Mouse (Mus musculus) embryonic facial prominence, embryonic 12.5 days (tissue): ENCODE data around the gene Ndn. TPM values are rescaled to one million over a fixed set of nuclear protein-coding genes. Genes with fewer than 3 reads are reported as not detected.

ENCODE experiments used
- ATAC-seq: fragments of 200-750 bp; cut with Nextera tagmentation; 2 replicates; pipeline ENCODE4 v1.8.0; 2017; ENCODE audit not compliant: insufficient number of reproducible peaks, insufficient read depth, low FRiP score, low TSS enrichment
- H3K27ac ChIP-seq: fragments of 300-500 bp; sonication (generic); 2 replicates; pipeline ENCODE4 v1.5.1; 2016; ENCODE audit warnings: mild to moderate bottlenecking
- H3K27me3 ChIP-seq: fragments of 300-500 bp; sonication (generic); 2 replicates; pipeline ENCODE4 v1.6.1; 2016; ENCODE audit warnings: mild to moderate bottlenecking, moderate library complexity
- H3K36me3 ChIP-seq: fragments of 300-500 bp; sonication (generic); 2 replicates; pipeline ENCODE4 v1.6.1; 2016; ENCODE audit warnings: mild to moderate bottlenecking
- H3K4me1 ChIP-seq: fragments of 300-500 bp; sonication (generic); 2 replicates; pipeline ENCODE4 v1.6.1; 2016
- H3K4me2 ChIP-seq: fragments of 300-500 bp; sonication (generic); replicated peaks from 2 replicates; pipeline ENCODE4 v1.6.1; 2016; ENCODE audit warnings: mild to moderate bottlenecking, moderate library complexity
- H3K4me3 ChIP-seq: fragments of 300-500 bp; sonication (generic); 2 replicates; pipeline ENCODE4 v1.5.1; 2016; ENCODE audit warnings: mild to moderate bottlenecking
- H3K9ac ChIP-seq: fragments of 300-500 bp; sonication (generic); 2 replicates; pipeline ENCODE4 v1.6.1; 2016; ENCODE audit warnings: mild to moderate bottlenecking, moderate library complexity
- H3K9me3 ChIP-seq: fragments of 300-500 bp; sonication (generic); 2 replicates; pipeline ENCODE4 v1.6.1; 2016; ENCODE audit warnings: mild to moderate bottlenecking, moderate library complexity
- WGBS: fragments of 180-500 bp; shearing (Covaris S2); methylation state at CpG from one replicate; pipeline ENCODE4 v1.1.7; 2016; 5-methylcytosine and 5-hydroxymethylcytosine counted together
- polyA plus RNA-seq: library from polyadenylated mRNA; unstranded; fragments of >200 nt; fragmentation: Nextera tagmentation; extraction: Ambion mirVana; gene quantifications from 2 replicates; pipeline ENCODE4 v1.2.1, GENCODE M21; 2016

Gene Ndn
- polyA plus RNA-seq, 1 experiment from 2014 or later, result 120 TPM

DNA sequence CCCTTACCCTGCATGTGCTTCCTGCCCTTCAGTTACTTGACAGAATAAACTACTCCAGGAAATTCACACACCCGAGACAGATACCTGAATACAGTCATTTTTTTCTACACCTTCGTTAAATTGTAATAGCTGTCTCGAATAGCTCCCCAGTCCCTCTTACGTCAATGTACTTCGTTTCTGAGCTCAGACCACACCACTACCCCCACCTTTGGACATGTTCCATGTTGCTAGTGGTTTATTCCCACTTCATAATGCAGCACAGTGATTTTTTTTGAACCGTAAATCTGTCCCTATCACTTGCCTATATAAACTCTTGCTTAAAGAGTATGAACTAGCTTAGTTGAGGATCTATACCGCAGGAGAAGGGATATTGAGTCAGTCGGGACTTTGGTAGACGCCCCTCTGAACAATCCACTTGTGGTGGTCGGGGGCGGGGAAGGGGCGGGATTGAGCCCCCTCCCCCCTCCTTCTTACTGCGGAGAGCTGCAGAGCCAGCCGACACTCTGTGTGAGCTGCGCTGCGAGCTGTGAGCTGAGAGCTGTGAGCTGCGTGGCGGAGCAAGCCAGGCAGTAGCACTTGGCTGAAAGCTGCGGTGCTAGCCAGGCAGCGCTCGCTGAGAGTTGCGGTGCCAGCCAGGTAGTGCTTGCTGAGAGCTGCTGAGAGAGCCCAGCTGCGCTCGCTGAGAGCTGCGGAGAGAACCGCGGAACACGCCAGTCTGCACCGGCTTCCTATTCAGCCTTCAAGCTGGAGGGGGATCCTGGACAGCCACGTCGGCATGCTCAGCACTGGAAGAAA is 30.3 kb downstream of the Ndn start, which contains the start of gene Magel2:
TSS of gene Magel2 (plus strand) at position 501 of the 795 bp plus-strand sequence.
- ATAC-seq, result peak; percentile 92
- WGBS, result 19% methylated on average over 31 of the region's 31 CpGs

DNA sequence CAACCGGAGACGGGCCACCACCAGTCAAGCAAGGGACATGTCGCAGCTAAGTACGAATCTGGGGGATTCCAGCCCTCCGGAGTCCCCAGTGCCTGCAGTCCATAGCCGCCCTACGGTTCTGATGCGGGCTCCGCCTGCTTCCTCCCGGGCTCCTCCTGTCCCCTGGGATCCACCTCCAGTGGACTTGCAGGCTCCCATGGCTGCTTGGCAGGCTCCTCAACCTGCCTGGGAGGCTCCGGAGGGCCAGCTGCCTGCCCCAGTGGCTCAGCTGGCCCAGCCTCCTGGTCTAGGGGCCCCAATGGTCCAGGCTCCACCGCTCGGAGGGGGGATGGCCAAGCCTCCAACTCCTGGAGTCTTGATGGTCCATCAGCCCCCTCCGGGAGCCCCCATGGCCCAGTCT is 30.9 kb downstream of the Ndn start:
- no peaks in the 10 kb centered on the region for H3K27me3 ChIP-seq
- H3K27ac ChIP-seq, result no peak overlapping the region
- WGBS, result 29% methylated on average over 14 of the region's 14 CpGs
- ATAC-seq, result peak; percentile 63
- H3K36me3 ChIP-seq, result no peaks in the 10 kb centered on the region
- H3K4me1 ChIP-seq, result no peaks in the 10 kb centered on the region
- H3K4me2 ChIP-seq, result peak overlapping the region; percentile 59
- peak overlapping the region; percentile 51 for H3K4me3 ChIP-seq
- peak overlapping the region; percentile 64 for H3K9ac ChIP-seq
- H3K9me3 ChIP-seq, result peaks cover 20% of the 10 kb centered on the region; the same call in 1 of the 2 replicates

More for the DNA sequence above, 30.3 kb downstream of the Ndn start, which contains the start of gene Magel2:
- Histone ChIP-seq H3K9me3 (peaks cover 20% of the 10 kb centered on the region; the same call in 1 of the 2 replicates), H3K4me2 (peak within 1 kb of the TSS; percentile 59), H3K4me1 (no peaks in the 10 kb centered on the region), H3K27ac (no peak within 1 kb of the TSS), H3K4me3 (peak within 1 kb of the TSS; percentile 51), H3K9ac (peak within 1 kb of the TSS; percentile 64), H3K27me3 (no peaks in the 10 kb centered on the region), H3K36me3 (no peaks in the 10 kb centered on the region)

DNA sequence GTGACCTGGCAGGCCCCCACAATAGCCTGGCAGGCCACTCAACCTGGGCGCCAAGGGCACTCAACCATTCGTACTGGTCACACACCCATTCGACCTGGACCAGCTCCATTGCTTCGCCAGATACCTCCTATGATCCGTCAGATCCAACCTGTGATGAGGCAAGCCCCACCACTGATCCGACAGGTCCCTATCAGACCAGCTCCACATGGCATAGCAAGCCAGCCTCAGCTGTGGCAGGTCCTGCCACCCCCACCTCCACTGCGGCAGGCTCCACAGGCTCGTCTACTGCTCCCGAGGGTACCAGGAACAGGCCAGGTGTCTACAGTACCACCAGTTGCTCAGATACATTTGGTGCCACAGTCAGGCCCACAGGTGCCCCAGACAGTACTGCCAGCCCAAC is 32.2 kb downstream of the Ndn start:
- H3K4me1 ChIP-seq, result no peaks in the 10 kb centered on the region
- H3K4me3 ChIP-seq, result peak overlapping the region; percentile 51; the same call in 1 of the 2 replicates
- no peaks in the 10 kb centered on the region for H3K36me3 ChIP-seq
- peaks cover 20% of the 10 kb centered on the region; the same call in 1 of the 2 replicates for H3K9me3 ChIP-seq
- no peak overlapping the region for H3K9ac ChIP-seq
- WGBS, result 86% methylated on average over 9 of the region's 9 CpGs
- no peaks in the 10 kb centered on the region for H3K27me3 ChIP-seq
- peak overlapping the region; percentile 59; the same call in 1 of the 2 replicates for H3K4me2 ChIP-seq
- ATAC-seq, result no peak
- H3K27ac ChIP-seq, result no peak overlapping the region

DNA sequence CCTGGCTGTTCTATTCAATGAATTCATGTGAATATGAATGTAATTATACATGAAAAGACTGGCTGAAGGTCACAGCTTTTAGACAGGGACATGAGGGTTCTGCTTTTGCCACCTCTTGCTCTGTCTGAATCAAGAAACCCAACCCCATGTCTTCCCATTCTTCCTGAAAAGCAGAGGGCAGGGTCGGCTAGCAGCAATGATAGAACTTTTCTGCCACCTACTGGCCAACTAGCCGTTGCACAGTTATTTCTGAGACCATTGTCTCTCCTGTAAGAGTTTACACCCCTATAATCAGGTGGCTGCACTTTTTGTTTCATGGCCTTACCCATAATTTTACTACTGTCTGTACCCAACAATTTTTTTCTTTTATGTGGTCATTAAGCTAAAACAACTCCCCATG is 36.0 kb downstream of the Ndn start:
- Histone ChIP-seq H3K9ac (no peak overlapping the region), H3K9me3 (peaks cover 16% of the 10 kb centered on the region; the same call in 1 of the 2 replicates), H3K4me2 (no peak overlapping the region), H3K27me3 (no peaks in the 10 kb centered on the region), H3K4me1 (no peaks in the 10 kb centered on the region), H3K36me3 (no peaks in the 10 kb centered on the region), H3K27ac (no peak overlapping the region), H3K4me3 (no peak overlapping the region)
- 9% methylated on average over 2 of the region's 2 CpGs for WGBS
- no peak for ATAC-seq

DNA sequence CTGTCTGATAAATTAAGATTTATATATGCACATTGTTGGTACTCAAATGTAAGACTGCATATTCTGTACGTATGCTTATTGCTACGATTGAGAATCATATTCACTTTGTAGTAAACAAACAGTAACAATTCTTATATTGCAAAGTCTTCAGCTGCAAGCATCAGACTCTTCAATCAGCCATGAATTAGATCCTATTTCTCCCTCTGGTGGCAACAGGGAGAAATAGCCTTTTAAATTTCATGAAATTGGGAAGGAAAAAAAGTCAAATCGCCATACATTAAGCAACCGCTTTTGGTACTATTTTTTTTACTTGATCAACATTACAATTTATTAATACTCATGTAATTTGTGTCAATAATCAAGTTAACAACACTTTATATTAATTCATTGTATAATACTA is 41.9 kb downstream of the Ndn start:
- no peaks in the 10 kb centered on the region for H3K27me3 ChIP-seq
- H3K9ac ChIP-seq, result no peak overlapping the region
- no peaks in the 10 kb centered on the region for H3K36me3 ChIP-seq
- no peak for ATAC-seq
- 37% methylated on average over 4 of the region's 4 CpGs for WGBS
- no peaks in the 10 kb centered on the region for H3K4me1 ChIP-seq
- H3K4me2 ChIP-seq, result no peak overlapping the region
- no peaks in the 10 kb centered on the region for H3K9me3 ChIP-seq
- H3K4me3 ChIP-seq, result no peak overlapping the region
- H3K27ac ChIP-seq, result no peak overlapping the region

DNA sequence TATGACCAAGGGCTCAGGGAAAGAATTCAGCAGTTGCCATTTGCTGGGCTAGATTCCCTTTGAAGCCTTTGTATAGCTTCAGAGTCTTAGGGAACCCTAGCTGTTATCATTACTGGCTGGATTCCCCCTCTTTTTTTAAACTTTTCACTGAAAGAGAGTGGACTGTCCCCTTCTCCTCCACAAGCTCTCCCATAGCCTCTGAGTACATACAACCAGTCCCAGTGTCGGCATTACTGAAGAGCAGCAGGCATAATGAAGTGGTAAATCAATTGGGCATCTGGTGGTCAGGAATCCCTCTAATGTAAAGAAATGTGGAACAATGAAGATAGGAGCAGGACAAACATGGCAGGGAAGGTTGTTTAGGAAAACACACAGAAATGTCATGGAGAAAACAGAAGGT is 45.8 kb downstream of the Ndn start:
- ATAC-seq, result no peak
- no peak overlapping the region for H3K27ac ChIP-seq
- no peak overlapping the region for H3K4me2 ChIP-seq
- no peaks in the 10 kb centered on the region for H3K27me3 ChIP-seq
- 56% methylated on average over 1 of the region's 1 CpGs for WGBS
- no peaks in the 10 kb centered on the region for H3K36me3 ChIP-seq
- H3K4me3 ChIP-seq, result no peak overlapping the region
- no peaks in the 10 kb centered on the region for H3K4me1 ChIP-seq
- H3K9me3 ChIP-seq, result no peaks in the 10 kb centered on the region
- H3K9ac ChIP-seq, result no peak overlapping the region

Other genes with a start within 250 kb of the Ndn start
- 6.9 and 7.4 TPM in 2 replicates for gene Magel2, start 30.4 kb downstream of the Ndn start, polyA plus RNA-seq
- 9.7 and 11.3 TPM in 2 replicates for gene Mkrn3, start 73.6 kb downstream of the Ndn start, polyA plus RNA-seq
- gene Peg12, start 117.9 kb downstream of the Ndn start, polyA plus RNA-seq, result 44.0 and 44.7 TPM in 2 replicates